Mouse (Mus musculus) intestine, embryonic 14.5 days (tissue): ENCODE data around the gene P4ha2. TPM values are rescaled to one million over a fixed set of nuclear protein-coding genes. Genes with fewer than 3 reads are reported as not detected.
"Not testable (repeated sequence)": the region's sequence is repeated elsewhere in the genome, so short reads cannot be mapped to it uniquely, and the experiment has no call there.

Experiments
- ATAC-seq: fragments of 200-750 bp; cut with Nextera tagmentation; replicated peaks from 2 replicates; pipeline ENCODE4 v1.8.0; 2017; ENCODE audit warnings: low read depth, moderate number of reproducible peaks, moderate TSS enrichment, moderate library complexity; ENCODE audit not compliant: low FRiP score, low TSS enrichment
- DNase-seq: peaks from one replicate; pipeline ENCODE4 v3.0.0-alpha.2; 2018; ENCODE audit warnings: low spot score
- H3K27ac ChIP-seq: fragments of 300-500 bp; sonication (generic); 2 replicates; pipeline ENCODE4 v1.5.1; 2014; ENCODE audit warnings: low read depth, mild to moderate bottlenecking, control low read depth
- H3K27me3 ChIP-seq: fragments of 300-500 bp; sonication (generic); replicated peaks from 2 replicates; pipeline ENCODE4 v1.6.1; 2014; ENCODE audit warnings: low read length, control low read depth; ENCODE audit not compliant: control insufficient read depth, insufficient read depth
- H3K36me3 ChIP-seq: fragments of 300-500 bp; sonication (generic); 2 replicates; pipeline ENCODE4 v1.6.1; 2014; ENCODE audit warnings: low read length, control low read depth; ENCODE audit not compliant: control insufficient read depth, insufficient read depth
- H3K4me1 ChIP-seq: fragments of 300-500 bp; sonication (generic); replicated peaks from 2 replicates; pipeline ENCODE4 v1.6.1; 2014; ENCODE audit warnings: low read length, control low read depth, mixed read lengths; ENCODE audit not compliant: control insufficient read depth, insufficient read depth
- H3K4me2 ChIP-seq: fragments of 300-500 bp; sonication (generic); 2 replicates; pipeline ENCODE4 v1.6.1; 2014; ENCODE audit warnings: low read length
- H3K4me3 ChIP-seq: fragments of 300-500 bp; sonication (generic); 2 replicates; pipeline ENCODE4 v1.5.1; 2014; ENCODE audit warnings: low read depth, low read length, control low read depth, mixed read lengths
- H3K9ac ChIP-seq: fragments of 300-500 bp; sonication (generic); 2 replicates; pipeline ENCODE4 v1.6.1; 2014; ENCODE audit warnings: mild to moderate bottlenecking, low read length
- H3K9me3 ChIP-seq: fragments of 300-500 bp; sonication (generic); 2 replicates; pipeline ENCODE4 v1.6.1; 2016; ENCODE audit warnings: low read length, control low read depth; ENCODE audit not compliant: control insufficient read depth
- WGBS: fragments of 180-500 bp; shearing (Covaris S2); extraction: QIAGEN DNeasy Blood & Tissue Kit; methylation state at CpG from one replicate; pipeline ENCODE4 v1.1.7; 2014; 5-methylcytosine and 5-hydroxymethylcytosine counted together
- polyA plus RNA-seq: library from polyadenylated mRNA; unstranded; fragments of >200 nt; fragmentation: Nextera tagmentation; extraction: Ambion mirVana; gene quantifications from 2 replicates; pipeline ENCODE4 v1.2.1, GENCODE M21; 2014

P4ha2 gene
- polyA plus RNA-seq, 1 experiment from 2014 or later = 38.7 TPM

DNA sequence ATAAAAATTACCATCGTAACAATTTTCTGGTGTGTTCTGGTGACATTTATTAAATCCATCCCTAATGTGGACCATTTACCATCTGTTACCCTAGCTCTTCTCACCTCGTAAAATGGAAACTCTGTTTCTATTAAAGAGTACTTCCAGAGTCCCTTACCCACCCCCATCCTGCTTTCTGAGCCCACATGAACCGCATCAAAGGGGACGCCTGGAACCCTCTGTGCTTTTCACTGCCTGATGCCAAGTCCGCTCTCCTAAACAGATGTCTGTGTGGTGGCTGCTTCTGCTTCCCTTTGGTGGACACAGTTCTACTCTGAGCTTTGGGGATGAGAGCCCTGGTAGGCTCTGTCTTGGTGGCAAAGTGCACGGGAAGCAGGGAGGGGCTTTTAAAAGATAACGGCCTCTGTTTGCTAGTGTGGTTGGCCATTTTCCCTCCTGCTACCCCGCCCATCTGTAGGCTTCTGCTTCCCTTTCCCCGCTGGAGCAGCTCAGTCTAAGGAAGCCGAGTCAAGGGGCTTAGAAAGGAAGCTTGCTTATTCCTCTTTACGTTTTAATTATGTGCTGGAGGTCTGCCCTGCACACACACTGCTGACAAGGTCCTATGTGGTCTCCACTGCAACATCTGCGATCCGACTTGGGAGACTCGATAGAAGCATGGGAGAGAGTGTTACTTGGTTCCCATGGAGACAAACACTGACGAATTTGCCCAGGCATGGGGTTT lies 26.9 kb downstream of the P4ha2 start:
- no peaks in the 10 kb centered on the region for H3K9me3 ChIP-seq
- no peak overlapping the region for H3K4me3 ChIP-seq
- peaks cover 20% of the 10 kb centered on the region; the same call in 1 of the 2 replicates for H3K36me3 ChIP-seq
- 30% methylated on average over 15 of the region's 15 CpGs for WGBS
- peak overlapping the region; percentile 52; the same call in 1 of the 2 replicates for H3K27ac ChIP-seq
- 0 out of 2 replicates have a peak overlapping the region, but pooled peaks have one; percentile 3 for H3K9ac ChIP-seq
- H3K4me2 ChIP-seq = peak overlapping the region; percentile 15; the same call in 1 of the 2 replicates
- H3K27me3 ChIP-seq = no peaks in the 10 kb centered on the region
- no peak for ATAC-seq
- H3K4me1 ChIP-seq = peaks cover 9% of the 10 kb centered on the region; the same call in 1 of the 2 replicates
- no peak for DNase-seq

DNA sequence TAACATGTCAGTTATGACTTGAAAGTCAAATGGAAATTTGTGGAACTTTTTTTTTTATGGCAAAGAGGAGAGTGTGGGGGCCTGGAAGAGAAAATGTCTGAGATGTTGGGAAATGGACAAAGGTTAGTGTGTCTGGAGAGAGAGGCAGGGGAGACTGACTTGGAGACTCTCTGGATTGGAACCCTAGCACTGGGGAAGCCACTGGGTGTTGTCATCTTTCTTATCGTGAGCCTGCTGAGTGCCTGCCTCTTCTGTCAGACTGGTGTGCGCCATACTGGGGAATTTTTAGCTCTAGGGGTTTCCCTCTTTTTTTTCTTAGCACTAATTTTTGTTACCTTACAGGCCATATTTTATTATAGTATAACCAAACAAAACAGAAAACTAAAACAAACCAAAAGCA lies 27.5 kb downstream of the P4ha2 start:
- no peaks in the 10 kb centered on the region for H3K27me3 ChIP-seq
- DNase-seq = no peak
- H3K36me3 ChIP-seq = peaks cover 20% of the 10 kb centered on the region; the same call in 1 of the 2 replicates
- H3K4me3 ChIP-seq = no peak overlapping the region
- no peaks in the 10 kb centered on the region for H3K9me3 ChIP-seq
- no peak overlapping the region for H3K4me2 ChIP-seq
- no peak overlapping the region for H3K9ac ChIP-seq
- ATAC-seq = no peak
- WGBS = 66% methylated on average over 2 of the region's 2 CpGs
- no peak overlapping the region; the same call in none of the 2 replicates for H3K27ac ChIP-seq
- H3K4me1 ChIP-seq = peaks cover 6% of the 10 kb centered on the region; the same call in 1 of the 2 replicates

DNA sequence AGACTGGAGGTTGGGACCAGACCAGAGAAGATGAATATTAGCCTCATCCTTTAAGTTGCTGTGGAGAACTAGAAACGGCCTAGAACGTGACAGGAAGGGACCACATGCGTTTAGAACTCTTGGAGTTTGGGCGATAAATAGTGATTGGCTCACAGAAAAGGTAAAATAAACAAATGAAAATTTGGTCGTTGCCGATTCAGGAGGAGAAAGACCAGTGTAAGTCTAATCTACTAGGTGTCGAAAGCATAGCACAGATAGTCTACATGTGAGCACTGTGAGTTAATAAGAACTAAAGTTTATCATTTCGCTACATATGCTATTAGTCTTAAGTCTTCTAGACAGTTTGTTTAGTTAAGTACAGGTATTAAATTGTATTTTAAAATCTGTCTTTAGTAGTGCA lies 30.1 kb downstream of the P4ha2 start:
- peaks cover 6% of the 10 kb centered on the region; the same call in 1 of the 2 replicates for H3K4me1 ChIP-seq
- ATAC-seq (no peak), DNase-seq (no peak)
- H3K27ac ChIP-seq = no peak overlapping the region
- peaks cover 16% of the 10 kb centered on the region; the same call in 1 of the 2 replicates for H3K36me3 ChIP-seq
- no peak overlapping the region for H3K4me3 ChIP-seq
- no peak overlapping the region for H3K4me2 ChIP-seq
- H3K27me3 ChIP-seq = no peaks in the 10 kb centered on the region
- no peaks in the 10 kb centered on the region for H3K9me3 ChIP-seq
- H3K9ac ChIP-seq = no peak overlapping the region
- WGBS = 76% methylated on average over 8 of the region's 8 CpGs

DNA sequence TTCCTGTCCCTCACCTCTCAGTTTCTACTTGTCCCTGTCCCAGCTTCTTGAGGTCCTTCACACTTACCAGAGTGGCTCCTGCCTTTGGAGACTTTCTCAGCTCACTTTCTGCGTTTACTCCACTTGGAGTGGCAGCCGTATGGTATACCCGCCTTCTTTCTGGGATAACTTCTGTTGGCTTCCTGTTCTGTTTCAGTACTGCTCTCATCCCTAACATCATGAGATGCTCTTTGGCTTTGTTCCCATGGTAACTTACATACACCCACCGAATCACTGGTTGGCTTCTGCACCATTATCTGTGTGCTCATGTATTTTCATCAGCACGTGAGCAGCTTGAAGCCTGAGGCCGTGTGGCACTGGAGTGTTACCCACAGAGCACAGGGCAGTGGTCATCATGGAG lies 30.8 kb downstream of the P4ha2 start:
- H3K4me1 ChIP-seq = peaks cover 6% of the 10 kb centered on the region; the same call in 1 of the 2 replicates
- DNase-seq (no peak), ATAC-seq (no peak)
- 89% methylated on average over 6 of the region's 6 CpGs for WGBS
- no peak overlapping the region for H3K27ac ChIP-seq
- peaks cover 9% of the 10 kb centered on the region; the same call in 1 of the 2 replicates for H3K36me3 ChIP-seq
- H3K4me3 ChIP-seq = no peak overlapping the region
- no peak overlapping the region for H3K9ac ChIP-seq
- H3K27me3 ChIP-seq = no peaks in the 10 kb centered on the region
- H3K4me2 ChIP-seq = no peak overlapping the region
- H3K9me3 ChIP-seq = no peaks in the 10 kb centered on the region

DNA sequence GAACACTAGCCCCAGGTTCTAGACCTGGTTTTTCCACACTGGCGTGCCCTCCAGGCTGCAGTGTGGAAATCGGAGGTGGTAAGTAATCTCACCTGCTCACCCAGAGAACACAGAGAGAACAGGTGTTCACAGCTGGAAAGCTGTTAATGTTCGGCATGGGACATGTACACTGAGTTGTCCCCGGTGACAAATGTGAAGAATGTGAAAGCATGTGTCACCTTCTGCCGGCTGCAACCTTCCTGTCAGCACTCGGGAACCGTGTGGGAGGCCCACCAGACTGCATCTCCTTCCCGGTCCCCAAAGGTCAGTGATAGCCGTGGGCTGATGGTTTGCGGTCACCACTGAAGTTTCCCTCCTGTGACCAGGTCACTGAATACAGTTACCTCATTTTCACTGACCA lies 32.4 kb downstream of the P4ha2 start:
- Histone ChIP-seq H3K27ac (no peak overlapping the region), H3K36me3 (0 out of 2 replicates have a peak, but pooled peaks cover 4% of the 10 kb centered on the region), H3K9me3 (no peaks in the 10 kb centered on the region), H3K4me1 (no peaks in the 10 kb centered on the region), H3K4me3 (no peak overlapping the region), H3K4me2 (no peak overlapping the region), H3K27me3 (no peaks in the 10 kb centered on the region), H3K9ac (no peak overlapping the region)
- no peak for ATAC-seq
- WGBS = 73% methylated on average over 10 of the region's 10 CpGs
- DNase-seq = no peak

DNA sequence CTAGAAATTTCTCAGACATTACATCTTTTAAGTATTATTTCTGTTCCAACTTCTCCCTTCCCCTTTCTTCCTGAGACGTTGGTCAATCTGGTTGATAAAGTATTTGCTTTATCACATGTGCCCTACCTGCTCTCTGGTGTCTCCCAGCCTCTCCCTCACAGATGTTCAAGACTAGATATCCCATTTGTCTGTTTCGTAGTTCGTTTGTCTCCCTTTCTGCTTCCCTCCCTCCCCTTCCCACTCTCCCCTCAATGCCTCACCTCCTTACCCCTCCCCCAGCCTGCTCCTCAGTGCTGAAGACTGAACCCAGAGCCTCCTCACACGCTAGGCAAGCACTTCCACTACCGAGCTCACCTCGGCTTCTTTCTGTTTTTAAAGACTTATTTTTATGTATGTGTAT lies 35.0 kb downstream of the P4ha2 start:
- Histone ChIP-seq H3K4me3 (no peak overlapping the region), H3K9me3 (no peaks in the 10 kb centered on the region), H3K9ac (no peak overlapping the region), H3K27me3 (no peaks in the 10 kb centered on the region), H3K36me3 (0 out of 2 replicates have a peak, but pooled peaks cover 4% of the 10 kb centered on the region), H3K4me2 (no peak overlapping the region), H3K4me1 (no peaks in the 10 kb centered on the region), H3K27ac (no peak overlapping the region)
- 74% methylated on average over 6 of the region's 6 CpGs for WGBS
- ATAC-seq (no peak), DNase-seq (no peak)

DNA sequence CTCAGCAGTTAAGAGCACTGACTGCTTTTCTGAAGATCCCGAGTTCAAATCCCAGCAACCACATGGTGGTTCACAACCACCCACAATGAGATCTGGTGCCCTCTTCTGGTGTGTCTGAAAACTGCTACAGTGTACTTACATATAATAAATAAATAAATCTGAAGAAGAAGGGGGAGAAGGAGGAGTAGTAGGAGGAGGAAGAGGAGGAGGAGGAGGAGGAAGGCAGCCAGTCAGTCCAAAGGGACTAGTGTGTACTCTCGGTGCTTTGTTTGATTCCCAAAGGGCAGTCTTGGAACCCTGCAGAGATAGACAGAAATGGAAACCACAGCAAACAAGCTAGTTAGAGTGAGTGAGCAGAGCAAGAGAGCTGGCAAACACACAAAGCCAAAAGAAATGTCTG lies 40.3 kb downstream of the P4ha2 start:
- not testable (repeated sequence) for H3K4me1 ChIP-seq, H3K9me3 ChIP-seq, H3K36me3 ChIP-seq, H3K4me2 ChIP-seq, H3K9ac ChIP-seq, H3K27ac ChIP-seq, H3K27me3 ChIP-seq, H3K4me3 ChIP-seq, ATAC-seq
- peak; percentile 79 for DNase-seq
- WGBS = 51% methylated on average over 2 of the region's 2 CpGs

DNA sequence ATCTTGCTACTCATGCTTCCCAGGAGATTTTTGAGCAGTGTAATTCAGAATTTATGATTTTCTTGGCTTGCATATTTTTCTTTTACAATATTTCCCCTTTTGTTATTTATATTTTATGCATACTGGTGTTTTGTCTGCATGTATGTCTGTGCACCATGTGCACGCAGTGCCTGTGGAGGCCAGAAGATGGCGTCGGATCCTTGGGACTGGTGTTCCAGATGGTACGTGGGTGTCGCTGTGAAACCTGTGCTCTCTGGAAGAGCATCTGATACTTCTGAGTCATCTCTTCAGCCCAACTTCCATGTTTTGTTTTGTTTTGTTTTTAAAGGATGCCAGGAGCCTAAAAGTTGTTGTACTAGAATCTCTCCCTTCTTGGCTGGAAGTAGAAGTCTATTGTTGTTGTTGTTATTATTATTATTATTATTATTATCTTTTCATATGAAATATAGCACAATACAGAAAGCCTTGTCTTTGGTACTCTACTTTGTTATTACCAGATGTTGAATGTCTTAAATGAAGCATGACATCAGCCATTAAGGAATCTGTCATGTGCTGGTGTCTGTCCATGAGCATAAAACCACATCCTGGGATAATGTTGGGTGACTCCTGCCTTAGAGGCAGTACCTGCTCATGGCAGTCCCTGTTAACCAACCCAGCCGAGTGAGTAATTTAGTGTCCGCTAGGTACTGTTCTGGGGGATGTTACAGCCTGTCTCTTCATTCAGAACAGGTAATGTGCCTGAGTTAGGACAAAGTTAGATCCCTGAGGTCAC lies 41.5 kb downstream of the P4ha2 start:
- no peaks in the 10 kb centered on the region for H3K36me3 ChIP-seq
- no peak overlapping the region for H3K27ac ChIP-seq
- no peaks in the 10 kb centered on the region for H3K9me3 ChIP-seq
- no peak overlapping the region for H3K4me3 ChIP-seq
- H3K9ac ChIP-seq = no peak overlapping the region
- DNase-seq (no peak), ATAC-seq (no peak)
- H3K4me1 ChIP-seq = no peaks in the 10 kb centered on the region
- 88% methylated on average over 7 of the region's 7 CpGs for WGBS
- H3K4me2 ChIP-seq = no peak overlapping the region
- no peaks in the 10 kb centered on the region for H3K27me3 ChIP-seq
